Mouse (Mus musculus) T-helper 1 cell (primary cell): Measurements from ENCODE around the gene Tmem120b.

ENCODE experiments used
- in situ Hi-C: fragments of 300-600 bp; cut with MboI, MseI; formaldehyde crosslinking; loops from one replicate; pipeline ENCODE4 v1.15.1; 2025; ENCODE audit warnings: high pct_unique_total_duplicates

Gene Tmem120b

GRCm38 (mm10) chr5:123068115-123068514, at the start of gene Tmem120b:
Tmem120b (plus strand) TSS chr5:123068415.
- in situ Hi-C loops = loop anchor here (10.0 kb wide), 1 partner anchor 67 kb away; the partner anchor contains the start of gene Rhof

GRCm38 (mm10) chr5:123019336-123020016, 48.7 kb upstream of the Tmem120b start:
- in situ Hi-C loops = loop anchor here (25.0 kb wide), 1 partner anchor 1843 kb away; the partner anchor contains the start of genes Ccdc92 and Zfp664

- in situ Hi-C loops = loop anchor here (25.0 kb wide), 1 partner anchor 1842 kb away; the partner anchor contains the start of genes Ccdc92 and Zfp664
These were observed 47.8 kb upstream of the Tmem120b start for GRCm38 (mm10) chr5:123020426-123020825.

- in situ Hi-C loops = loop anchor here (25.0 kb wide), 1 partner anchor 1841 kb away; the partner anchor contains the start of genes Ccdc92 and Zfp664
These were observed 46.8 kb upstream of the Tmem120b start for GRCm38 (mm10) chr5:123021438-123021837.

- in situ Hi-C loops = loop anchor here (25.0 kb wide), 1 partner anchor 1839 kb away; the partner anchor contains the start of genes Ccdc92 and Zfp664
These were observed 45.2 kb upstream of the Tmem120b start for GRCm38 (mm10) chr5:123023049-123023448.

- in situ Hi-C loops = loop anchor here (25.0 kb wide), 1 partner anchor 1838 kb away; the partner anchor contains the start of genes Ccdc92 and Zfp664
These were observed 43.9 kb upstream of the Tmem120b start for GRCm38 (mm10) chr5:123024312-123024711.

- in situ Hi-C loops = loop anchor here (25.0 kb wide), 1 partner anchor 1837 kb away; the partner anchor contains the start of genes Ccdc92 and Zfp664
These were observed 43.1 kb upstream of the Tmem120b start for GRCm38 (mm10) chr5:123024965-123025573.

- in situ Hi-C loops = no loop called here
These were observed 41.8 kb upstream of the Tmem120b start for GRCm38 (mm10) chr5:123026414-123026813.

- in situ Hi-C loops = no loop called here
These were observed 40.8 kb upstream of the Tmem120b start for GRCm38 (mm10) chr5:123027436-123027835.

GRCm38 (mm10) chr5:123029729-123030128, 38.5 kb upstream of the Tmem120b start:
- in situ Hi-C loops = no loop called here

- in situ Hi-C loops = no loop called here
These were observed 36.9 kb upstream of the Tmem120b start for GRCm38 (mm10) chr5:123031312-123031711.

- in situ Hi-C loops = no loop called here
These were observed 34.5 kb upstream of the Tmem120b start for GRCm38 (mm10) chr5:123033646-123034160.

GRCm38 (mm10) chr5:123035089-123035488, 33.1 kb upstream of the Tmem120b start:
- in situ Hi-C loops = no loop called here

- in situ Hi-C loops = no loop called here
These were observed 32.7 kb upstream of the Tmem120b start for GRCm38 (mm10) chr5:123035564-123035963.

- in situ Hi-C loops = no loop called here
These were observed 30.1 kb upstream of the Tmem120b start for GRCm38 (mm10) chr5:123038115-123038514.

- in situ Hi-C loops = no loop called here
These were observed 29.0 kb upstream of the Tmem120b start for GRCm38 (mm10) chr5:123039120-123039752.

GRCm38 (mm10) chr5:123040796-123041195, 27.4 kb upstream of the Tmem120b start:
- in situ Hi-C loops = no loop called here

GRCm38 (mm10) chr5:123043856-123044255, 24.4 kb upstream of the Tmem120b start:
- in situ Hi-C loops = no loop called here

- in situ Hi-C loops = no loop called here
These were observed 22.5 kb upstream of the Tmem120b start for GRCm38 (mm10) chr5:123045561-123046295.

GRCm38 (mm10) chr5:123046916-123047315, 21.3 kb upstream of the Tmem120b start, which contains the start of gene Morn3:
Morn3 (minus strand) TSS chr5:123047016.
- in situ Hi-C loops = no loop called here

- in situ Hi-C loops = no loop called here
These were observed 18.9 kb upstream of the Tmem120b start for GRCm38 (mm10) chr5:123049271-123049670.
